Mouse (Mus musculus) bone marrow, adult 2 months (tissue): ENCODE measurements around the gene Cacnb3.

ENCODE experiments used
- CTCF ChIP-seq: fragments of 200-500 bp; IDR thresholded peaks from 2 replicates; pipeline ENCODE4 v1.5.1; 2011; ENCODE audit warnings: low read length, control low read depth; ENCODE audit not compliant: control insufficient read depth, insufficient read depth
- POLR2A ChIP-seq: fragments of 200-500 bp; IDR thresholded peaks from 2 replicates; pipeline ENCODE4 v1.6.1; 2011; ENCODE audit warnings: low read depth, mild to moderate bottlenecking, control low read depth, low read length, borderline replicate concordance; ENCODE audit not compliant: control insufficient read depth

DNA sequence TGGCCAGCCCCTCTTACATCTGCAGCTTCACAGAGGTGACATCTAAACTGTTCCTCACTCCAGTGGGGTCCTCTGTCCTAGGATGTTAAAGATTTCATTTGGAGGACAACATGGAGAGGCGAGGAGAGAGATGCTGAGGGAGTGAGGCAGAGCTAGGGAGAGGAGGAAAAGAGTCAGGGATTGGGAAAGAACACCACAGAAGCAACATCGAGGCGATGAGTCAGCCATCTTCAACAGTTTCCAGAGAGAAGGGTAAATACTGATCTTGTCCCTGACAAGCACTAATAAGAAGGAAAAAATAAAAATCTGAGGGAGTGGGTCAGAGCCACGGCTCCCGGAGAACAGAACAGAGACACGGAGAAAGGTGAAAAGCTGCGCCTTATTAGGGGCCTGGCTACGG, 47.6 kb upstream of the Cacnb3 start:
- no peak for TF ChIP-seq CTCF
- no peak for TF ChIP-seq POLR2A
